Mouse (Mus musculus) stomach, postnatal 0 days (tissue): ENCODE data around the gene Bbx.

Experiments used
- CTCF ChIP-seq: IDR thresholded peaks from 2 replicates; pipeline ENCODE4 v1.5.1; 2016; ENCODE audit warnings: antibody characterized with exemption, low read depth, mild to moderate bottlenecking, moderate library complexity
- EP300 ChIP-seq: optimal IDR thresholded peaks from 2 replicates; pipeline ENCODE3; 2016; ENCODE audit warnings: antibody characterized with exemption

- TF ChIP-seq CTCF: no peak
- no peak for TF ChIP-seq EP300
Measured at GRCm38 (mm10) chr16:50308256-50308655, 123.9 kb downstream of the Bbx start.
